8 mouse cellular contexts compared by ENCODE assay signal in genomic region chr5:54154503-54155226, GRCm38 (mm10).
DNase-seq lines count a peak whose midpoint lies in the region; ATAC-seq and TF ChIP-seq lines count a peak whose summit lies in the region.

No protein-coding gene starts in this region.

- H3K79me2 ChIP-seq in C2C12 (ENCODE audit: control insufficient read depth, insufficient read depth), result no peaks in the 10 kb centered on the region

- no peak overlapping the region for H3K4me3 ChIP-seq in C2C12 (ENCODE audit: insufficient read depth, poor library complexity, severe bottlenecking)
- H3K4me3 ChIP-seq in heart, embryonic 10.5 days, result no peak overlapping the region
- H3K4me3 ChIP-seq in midbrain, embryonic 14.5 days (replicated peaks; ENCODE audit: low read depth, low read length), result peak overlapping the region; percentile 24

- 20% methylated on average over 13 of the region's 13 CpGs for WGBS in heart, embryonic 10.5 days
- WGBS in midbrain, embryonic 14.5 days, result 25% methylated on average over 13 of the region's 13 CpGs

- no peak overlapping the region for H3ac ChIP-seq in C2C12 (ENCODE audit: control insufficient read depth, insufficient read length, low read depth)

- H3K27ac ChIP-seq in heart, embryonic 10.5 days, result 0 out of 2 replicates have a peak overlapping the region, but pooled peaks have one; percentile 16
- peak overlapping the region; percentile 57; the same call in 1 of the 2 replicates for H3K27ac ChIP-seq in midbrain, embryonic 14.5 days (replicated peaks; ENCODE audit: low read depth, low read length)

- peaks cover 28% of the 10 kb centered on the region for H3K27me3 ChIP-seq in C2C12 (ENCODE audit: control insufficient read depth, insufficient read depth, insufficient read length)
- H3K27me3 ChIP-seq in heart, embryonic 10.5 days (ENCODE audit: insufficient read depth, poor library complexity, severe bottlenecking), result peaks cover 7% of the 10 kb centered on the region; the same call in 1 of the 2 replicates
- H3K27me3 ChIP-seq in midbrain, embryonic 14.5 days (ENCODE audit: control insufficient read depth, insufficient read depth, low read length), result no peaks in the 10 kb centered on the region

- H3K36me3 ChIP-seq in C2C12 (ENCODE audit: control insufficient read depth, insufficient read depth), result no peaks in the 10 kb centered on the region
- no peaks in the 10 kb centered on the region for H3K36me3 ChIP-seq in heart, embryonic 10.5 days
- H3K36me3 ChIP-seq in midbrain, embryonic 14.5 days (ENCODE audit: control insufficient read depth, insufficient read depth, low read length), result no peaks in the 10 kb centered on the region

- no peaks in the 10 kb centered on the region for H3K9me3 ChIP-seq in heart, embryonic 10.5 days
- H3K9me3 ChIP-seq in midbrain, embryonic 14.5 days (ENCODE audit: control insufficient read depth, low read length), result no peaks in the 10 kb centered on the region

- TF ChIP-seq CTCF in C2C12 (IDR thresholded peaks at IDR 0.05; ENCODE audit: control insufficient read depth, insufficient read depth, insufficient read length), result peak; percentile 17

- peak overlapping the region; percentile 29; the same call in 1 of the 2 replicates for H3K9ac ChIP-seq in midbrain, embryonic 14.5 days (replicated peaks; ENCODE audit: low read length)

- H3K79me3 ChIP-seq in C2C12 (ENCODE audit: low read depth), result no peaks in the 10 kb centered on the region

- peak; percentile 69; the same call in 1 of the 2 replicates for ATAC-seq in midbrain, embryonic 14.5 days (ENCODE audit: low FRiP score, low TSS enrichment)

- DNase-seq in 3T3-L1 (ENCODE audit: low read depth, low spot score), result peak; percentile 72
- peak; percentile 19 for DNase-seq in cerebellum, adult 9-11 months
- peak; percentile 77 for DNase-seq in heart, embryonic 10.5 days (ENCODE audit: low spot score)
- DNase-seq in layer of hippocampus, adult 9-10 months (ENCODE audit: low spot score), result peak; percentile 45
- peak; percentile 90 for DNase-seq in midbrain, embryonic 14.5 days
- peak; percentile 40 for DNase-seq in testis, postnatal 10 days (ENCODE audit: low spot score)
- DNase-seq in gastrocnemius, adult 8-10 months (ENCODE audit: low spot score in 2 of 2), result no peak

- H3K4me1 ChIP-seq in heart, embryonic 10.5 days, result peaks cover 22% of the 10 kb centered on the region
- peaks cover 16% of the 10 kb centered on the region for H3K4me1 ChIP-seq in midbrain, embryonic 14.5 days (ENCODE audit: control insufficient read depth, insufficient read depth, low read length)

- peak overlapping the region; percentile 50 for H3K4me2 ChIP-seq in midbrain, embryonic 14.5 days (ENCODE audit: low read length)

TF ChIP-seq in C2C12, 6 proteins besides CTCF, POLR2A, EP300 and RAD21:
- TF ChIP-seq CEBPB (IDR thresholded peaks at IDR 0.05; ENCODE audit: low read depth) (no peak), MAX (IDR thresholded peaks at IDR 0.05) (no peak), FOSL1 (IDR thresholded peaks at IDR 0.05; ENCODE audit: insufficient read depth, low read length, poor library complexity, severe bottlenecking) (no peak), USF1 (IDR thresholded peaks at IDR 0.05; ENCODE audit: low read depth) (no peak), MYOG (IDR thresholded peaks at IDR 0.05; ENCODE audit: control insufficient read depth, extremely low read depth, insufficient read length) (no peak), MYOD1 (IDR thresholded peaks at IDR 0.05; ENCODE audit: control insufficient read depth, insufficient read length, low read depth) (no peak)

Comparison
In these comparisons a context has a peak if more than half of its experiments do, and no peak if none do; other contexts are left out.
1. DNase-seq: peak in 3T3-L1 (single experiment), cerebellum, adult 9-11 months (single experiment), heart, embryonic 10.5 days (single experiment), layer of hippocampus, adult 9-10 months (single experiment), midbrain, embryonic 14.5 days (single experiment) and testis, postnatal 10 days (single experiment); none in gastrocnemius, adult 8-10 months (0 of 2).